Mouse (Mus musculus) lung, adult 2 months (tissue): ENCODE results near the gene Prkch. TPM values are rescaled to one million over a fixed set of nuclear protein-coding genes. Genes with fewer than 3 reads are reported as not detected.

Source experiments
- DNase-seq: peaks from one replicate; pipeline ENCODE4 v3.0.0; 2022
- H3K4me1 ChIP-seq: fragments of 200-500 bp; 2 replicates; pipeline ENCODE4 v1.6.1; 2011; ENCODE audit warnings: low read length; ENCODE audit not compliant: control insufficient read depth, insufficient read depth
- H3K4me3 ChIP-seq: fragments of 200-500 bp; replicated peaks from 2 replicates; pipeline ENCODE3; 2011; ENCODE audit warnings: low read depth, mild to moderate bottlenecking, control low read depth, low read length; ENCODE audit errors: extremely low read depth
- CTCF ChIP-seq: fragments of 200-500 bp; IDR thresholded peaks from 2 replicates; pipeline ENCODE4 v1.5.1; 2011; ENCODE audit warnings: mild to moderate bottlenecking, low read length, control low read depth; ENCODE audit not compliant: insufficient read depth
- POLR2A ChIP-seq: fragments of 200-500 bp; IDR thresholded peaks from 2 replicates; pipeline ENCODE4 v1.6.1; 2011; ENCODE audit warnings: low read depth, mild to moderate bottlenecking, control low read depth, low read length, borderline replicate concordance; ENCODE audit errors: extremely low read depth
- WGBS: fragments of 180-500 bp; shearing (Covaris S2); methylation state at CpG from one replicate; pipeline ENCODE4 v1.1.7; 2018; 5-methylcytosine and 5-hydroxymethylcytosine counted together
- polyA plus RNA-seq: library from polyadenylated mRNA; depleted of rRNA; stranded (reverse); fragments of >200 nt; gene quantifications from 2 replicates; pipeline ENCODE4 v1.2.3, GENCODE M21; 2012

Prkch gene
- polyA plus RNA-seq, 1 experiment = 41.8 TPM

DNA sequence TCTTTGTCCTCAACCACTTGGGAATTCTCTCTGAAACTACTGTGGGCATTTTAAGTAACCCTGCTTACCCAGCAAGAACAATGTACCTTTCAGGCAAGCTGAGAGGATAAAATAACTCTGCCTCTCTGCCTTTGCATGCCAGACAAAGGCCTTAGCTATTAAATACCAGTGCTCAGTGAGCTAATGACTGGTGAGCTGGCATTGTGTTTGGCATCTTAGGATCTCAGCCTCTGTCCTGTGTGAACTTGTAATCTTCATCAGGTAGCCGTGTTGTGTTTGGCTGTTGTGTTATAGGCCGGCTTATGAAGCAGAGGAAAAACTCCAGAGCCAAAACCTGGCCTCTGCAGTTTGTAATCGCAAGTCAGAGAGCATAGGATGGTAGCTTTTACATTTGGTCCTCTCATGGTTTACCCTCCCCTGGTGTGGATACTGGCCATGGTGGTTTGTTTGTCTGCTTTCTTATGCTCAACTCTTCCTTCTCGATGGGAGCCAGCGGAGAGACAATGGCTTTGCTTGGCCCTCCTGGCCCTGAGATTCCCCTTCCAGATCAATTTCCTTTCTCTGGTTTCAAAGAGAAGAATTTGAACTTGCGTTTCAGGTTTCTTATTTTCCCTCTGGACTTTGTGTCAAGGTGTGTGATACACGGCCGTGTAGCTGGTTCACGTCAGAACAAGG lies 170.0 kb downstream of the Prkch start:
- DNase-seq = no peak
- TF ChIP-seq POLR2A (no peak), CTCF (no peak)
- no peak overlapping the region for H3K4me3 ChIP-seq
- WGBS = 81% methylated on average over 9 of the region's 9 CpGs
- H3K4me1 ChIP-seq = no peaks in the 10 kb centered on the region

GRCm38 (mm10) chr12:73755646-73756045 lies 171.1 kb downstream of the Prkch start:
- no peak for DNase-seq
- TF ChIP-seq POLR2A (no peak), CTCF (no peak)
- Histone ChIP-seq H3K4me3 (no peak overlapping the region), H3K4me1 (no peaks in the 10 kb centered on the region)
- WGBS = 82% methylated on average over 8 of the region's 8 CpGs

- no peak for DNase-seq
- 83% methylated on average over 6 of the region's 6 CpGs for WGBS
- no peak overlapping the region for H3K4me3 ChIP-seq
- TF ChIP-seq CTCF = no peak
- TF ChIP-seq POLR2A = no peak
- H3K4me1 ChIP-seq = no peaks in the 10 kb centered on the region
Observed at GRCm38 (mm10) chr12:73756527-73756926, 171.9 kb downstream of the Prkch start.

DNA sequence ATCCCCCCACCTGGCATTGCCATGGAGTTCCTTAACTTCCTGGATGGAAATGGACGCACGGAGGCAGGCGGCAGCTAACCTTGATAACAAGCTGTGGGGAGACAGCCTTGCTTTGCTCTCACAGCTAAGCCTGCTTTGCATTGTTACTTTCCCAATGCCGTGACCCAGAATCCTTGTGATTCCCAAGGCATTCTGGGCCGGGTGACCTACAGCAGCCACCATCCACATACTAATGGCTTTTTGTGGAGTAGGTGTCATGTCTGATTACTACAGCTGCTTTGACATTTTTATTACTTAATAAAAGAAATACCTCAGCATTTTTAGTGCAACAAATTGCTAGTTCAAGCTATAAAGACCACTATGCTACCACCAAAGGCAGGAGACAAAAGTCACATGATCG lies 177.4 kb downstream of the Prkch start:
- H3K4me1 ChIP-seq = peaks cover 13% of the 10 kb centered on the region
- TF ChIP-seq CTCF (no peak), POLR2A (no peak)
- no peak overlapping the region for H3K4me3 ChIP-seq
- no peak for DNase-seq
- WGBS = 75% methylated on average over 6 of the region's 6 CpGs

- Histone ChIP-seq H3K4me1 (peaks cover 13% of the 10 kb centered on the region), H3K4me3 (no peak overlapping the region)
- no peak for DNase-seq
- TF ChIP-seq CTCF (no peak), POLR2A (no peak)
- 81% methylated on average over 3 of the region's 3 CpGs for WGBS
Observed at GRCm38 (mm10) chr12:73762762-73763161, 178.2 kb downstream of the Prkch start.

DNA sequence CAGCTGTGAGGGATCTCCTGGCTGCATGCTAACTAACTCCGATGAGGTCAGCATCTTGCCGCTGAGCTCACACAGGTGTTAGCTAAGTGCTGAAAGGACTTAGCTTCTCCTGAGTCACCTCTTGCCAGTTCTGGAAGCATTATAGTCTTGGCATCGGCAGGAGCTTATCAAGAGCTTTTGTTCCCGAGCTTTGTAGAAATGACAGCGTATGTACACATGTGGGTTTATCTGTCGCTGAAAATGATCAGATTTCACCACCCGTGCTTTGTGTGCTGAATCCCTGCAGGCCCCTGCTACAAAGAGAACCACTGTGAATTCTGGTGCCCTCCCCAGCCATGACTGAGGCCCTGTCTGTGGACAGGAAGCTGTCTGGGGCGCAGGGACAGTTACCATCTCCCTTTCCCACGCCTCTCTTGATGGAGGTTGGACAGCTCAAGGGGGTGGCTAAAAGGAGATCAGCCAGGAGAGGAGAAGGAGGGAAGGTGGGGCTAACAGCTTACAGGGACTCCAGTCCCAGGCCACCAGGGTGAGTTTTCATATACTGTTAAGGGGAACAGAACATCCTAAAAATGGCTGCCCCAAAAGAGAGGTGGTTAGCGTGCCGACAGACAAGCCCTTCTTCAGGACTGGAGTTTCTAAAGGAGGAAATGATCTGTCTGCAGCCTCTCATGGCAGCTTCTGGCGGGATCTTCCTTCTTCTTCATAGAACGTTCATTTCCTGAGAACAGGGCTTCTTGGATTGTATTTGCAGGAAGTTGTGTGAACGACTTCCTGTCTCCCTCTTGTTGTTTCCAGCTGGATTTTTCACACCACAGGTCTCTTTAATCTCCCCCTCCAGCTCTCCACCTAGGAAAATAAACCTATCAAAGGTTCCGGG lies 180.3 kb downstream of the Prkch start:
- 33% methylated on average over 15 of the region's 15 CpGs for WGBS
- no peak for DNase-seq
- no peak for TF ChIP-seq CTCF
- no peak for TF ChIP-seq POLR2A
- Histone ChIP-seq H3K4me1 (peaks cover 21% of the 10 kb centered on the region), H3K4me3 (no peak overlapping the region)

DNA sequence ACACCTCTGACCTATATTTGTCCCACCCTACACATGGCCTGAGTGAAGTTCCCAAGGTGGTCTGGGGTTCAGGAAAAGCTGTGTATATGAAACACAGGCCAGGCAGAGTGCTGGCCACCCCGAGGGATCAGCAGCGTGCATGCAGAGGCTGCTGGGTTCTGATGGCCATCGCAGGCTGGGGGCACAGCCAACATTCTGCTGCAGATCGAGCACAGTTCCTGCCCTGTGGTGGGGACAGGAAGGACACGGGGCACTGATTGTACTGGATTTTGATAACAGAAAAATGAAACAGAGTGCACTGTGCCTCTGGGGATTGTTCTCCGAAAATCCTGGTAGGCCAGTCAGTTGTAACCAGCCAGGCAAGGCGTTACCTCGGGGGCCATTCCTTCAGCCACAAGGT lies 181.6 kb downstream of the Prkch start:
- TF ChIP-seq CTCF (no peak), POLR2A (no peak)
- 62% methylated on average over 8 of the region's 8 CpGs for WGBS
- DNase-seq = no peak
- H3K4me1 ChIP-seq = peaks cover 21% of the 10 kb centered on the region
- no peak overlapping the region for H3K4me3 ChIP-seq

DNA sequence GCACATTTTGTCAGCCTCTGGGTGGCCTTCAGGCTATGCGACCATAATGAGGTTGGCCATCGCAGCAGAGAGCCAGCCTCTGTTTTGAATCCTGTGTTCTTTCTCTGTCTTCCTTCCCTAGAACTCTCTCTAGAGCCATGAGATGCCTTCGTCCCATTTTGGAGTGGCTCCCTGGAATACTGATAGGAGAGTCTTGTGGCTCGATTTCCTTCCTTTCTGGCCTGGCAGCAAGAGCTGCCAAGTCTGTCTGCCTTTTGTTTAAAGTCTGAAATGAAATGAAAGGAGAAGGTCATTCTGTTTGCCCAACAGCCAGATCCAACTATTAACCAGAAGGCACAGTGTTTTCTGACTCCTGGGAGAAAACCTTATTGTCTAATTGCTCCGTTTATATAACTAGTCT lies 184.2 kb downstream of the Prkch start:
- H3K4me1 ChIP-seq = peaks cover 21% of the 10 kb centered on the region
- TF ChIP-seq CTCF (no peak), POLR2A (no peak)
- DNase-seq = no peak
- 41% methylated on average over 5 of the region's 5 CpGs for WGBS
- H3K4me3 ChIP-seq = no peak overlapping the region

DNA sequence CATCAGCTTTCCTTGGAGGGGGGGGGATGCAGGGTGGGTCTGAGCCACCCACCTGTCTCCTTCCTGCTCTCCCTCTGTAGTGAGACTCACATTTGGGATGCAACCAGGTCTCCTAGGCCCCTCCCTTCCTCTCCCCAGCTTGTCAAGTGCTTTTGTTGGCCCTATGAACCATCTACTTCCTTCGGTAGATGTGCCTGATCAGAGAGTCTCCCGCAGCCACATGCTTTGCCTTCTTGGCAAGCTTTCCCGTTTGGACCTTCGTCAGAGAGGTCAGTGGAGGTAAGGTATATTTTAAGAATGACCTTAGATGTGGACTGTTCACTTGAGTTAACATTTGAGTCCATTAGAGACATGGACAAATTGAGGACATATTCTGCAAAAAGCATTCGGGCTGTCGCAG lies 184.9 kb downstream of the Prkch start:
- H3K4me3 ChIP-seq = no peak overlapping the region
- TF ChIP-seq POLR2A (no peak), CTCF (no peak)
- no peak for DNase-seq
- WGBS = 58% methylated on average over 6 of the region's 6 CpGs
- peaks cover 17% of the 10 kb centered on the region for H3K4me1 ChIP-seq
